Mouse (Mus musculus) natural killer cell, adult 2 months (primary cell): ENCODE results near the gene Adarb2.
"Not testable (repeated sequence)": the region's sequence is repeated elsewhere in the genome, so short reads cannot be mapped to it uniquely, and the experiment has no call there.

Experiments used
- DNase-seq, 2 experiments: peaks; one replicate each; pipeline ENCODE4 v3.0.0; 2022; ENCODE audit warnings: low spot score in 2 of 2

Gene Adarb2

GRCm38 (mm10) chr13:8584257-8585005, 381.8 kb downstream of the Adarb2 start:
- DNase-seq: no peak

GRCm38 (mm10) chr13:8587447-8587846, 384.8 kb downstream of the Adarb2 start:
- DNase-seq: no peak

DNA sequence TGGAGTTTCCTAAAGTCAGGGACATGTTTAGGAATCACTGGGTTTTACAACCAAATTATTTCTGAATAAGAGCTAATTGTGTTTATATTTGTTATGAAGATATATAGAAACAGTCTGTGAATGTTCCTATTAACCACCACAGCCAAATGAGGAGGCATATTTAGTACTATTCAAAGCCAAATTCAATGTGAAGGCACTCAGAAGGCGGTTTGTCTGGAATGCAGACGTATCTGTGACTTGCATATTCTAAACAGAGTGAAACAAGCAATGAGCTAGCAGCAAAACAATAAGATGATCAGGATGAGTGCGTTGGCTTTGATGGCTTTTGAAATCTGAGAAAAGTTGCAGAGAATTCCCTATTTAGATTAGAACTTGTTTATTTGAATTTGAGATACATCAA, 387.8 kb downstream of the Adarb2 start:
- DNase-seq: no peak

DNA sequence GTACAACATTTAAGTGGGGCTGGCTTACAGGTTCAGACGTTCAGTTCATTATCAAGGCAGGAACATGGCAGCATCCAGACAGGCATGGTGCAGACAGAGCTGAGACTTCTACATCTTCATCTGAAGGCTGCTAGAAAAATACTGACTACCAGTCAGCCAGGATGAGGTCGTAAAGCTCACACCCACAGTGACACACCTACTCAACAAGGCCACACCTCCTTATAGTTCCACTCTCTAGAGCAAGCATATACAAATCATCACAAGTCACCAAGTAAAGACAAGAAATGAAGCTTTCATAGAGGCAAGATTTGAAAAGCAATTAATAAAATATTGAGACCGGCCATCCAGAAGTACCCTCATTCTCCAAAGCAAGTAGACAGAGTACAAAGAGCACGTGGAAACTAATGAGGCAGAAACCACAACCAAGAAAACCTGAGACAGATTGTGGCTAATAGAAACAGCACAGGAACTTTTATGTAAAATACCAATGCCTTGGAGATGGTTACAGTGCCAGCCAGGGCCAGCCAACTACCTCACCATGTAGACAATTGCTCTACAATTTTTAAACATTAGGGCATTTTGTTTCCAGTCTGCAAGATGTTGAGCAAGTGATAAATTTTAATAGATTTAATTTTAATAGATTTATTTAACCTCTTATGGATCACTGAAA, 394.4 kb downstream of the Adarb2 start:
- no peak for DNase-seq

GRCm38 (mm10) chr13:8597647-8598017, 395.0 kb downstream of the Adarb2 start:
- DNase-seq: no peak

- DNase-seq: no peak
Observed at GRCm38 (mm10) chr13:8605645-8606044, 403.0 kb downstream of the Adarb2 start.

- no peak for DNase-seq
Observed at GRCm38 (mm10) chr13:8608040-8608439, 405.4 kb downstream of the Adarb2 start.

GRCm38 (mm10) chr13:8608918-8609317, 406.3 kb downstream of the Adarb2 start:
- not testable (repeated sequence) for DNase-seq

DNA sequence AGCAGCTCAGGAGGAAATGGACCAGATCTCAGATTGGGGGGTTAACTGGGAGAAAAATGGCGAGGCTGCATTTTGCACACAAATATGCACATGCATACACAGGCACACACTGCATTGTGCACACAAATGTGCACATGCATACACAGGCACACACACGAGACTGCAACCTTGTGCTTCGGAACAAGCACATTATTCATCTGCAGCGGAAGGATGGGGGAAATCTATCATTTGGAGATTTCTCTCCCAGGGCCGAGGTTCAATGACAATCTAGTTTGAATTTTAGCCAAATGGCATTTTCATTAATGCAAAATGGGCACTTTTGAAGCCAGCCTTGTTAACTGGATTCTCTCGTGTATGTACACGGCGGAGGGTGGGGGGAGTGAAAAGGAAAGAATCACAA, 408.3 kb downstream of the Adarb2 start:
- no peak for DNase-seq

- no peak for DNase-seq
Observed at GRCm38 (mm10) chr13:8612618-8613391, 410.1 kb downstream of the Adarb2 start.

DNA sequence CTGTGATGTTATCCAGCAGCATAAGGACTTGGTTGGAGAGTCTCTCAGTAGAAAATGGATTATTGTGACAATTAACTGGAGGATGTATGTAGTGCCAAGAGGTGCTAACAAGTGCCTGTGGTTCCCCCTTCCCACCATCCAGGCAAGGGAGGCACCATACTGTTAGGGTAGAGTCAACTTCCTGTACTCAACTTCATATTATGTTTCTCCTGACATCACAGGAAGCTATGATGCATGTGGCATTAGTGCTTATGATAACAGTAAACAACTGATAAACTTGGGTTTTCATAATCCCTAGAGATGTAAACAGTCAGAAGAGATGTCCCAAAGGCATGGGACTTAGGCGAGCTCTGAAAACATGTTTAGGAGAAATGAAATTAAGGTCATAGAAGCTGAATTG, 414.0 kb downstream of the Adarb2 start:
- no peak for DNase-seq

DNA sequence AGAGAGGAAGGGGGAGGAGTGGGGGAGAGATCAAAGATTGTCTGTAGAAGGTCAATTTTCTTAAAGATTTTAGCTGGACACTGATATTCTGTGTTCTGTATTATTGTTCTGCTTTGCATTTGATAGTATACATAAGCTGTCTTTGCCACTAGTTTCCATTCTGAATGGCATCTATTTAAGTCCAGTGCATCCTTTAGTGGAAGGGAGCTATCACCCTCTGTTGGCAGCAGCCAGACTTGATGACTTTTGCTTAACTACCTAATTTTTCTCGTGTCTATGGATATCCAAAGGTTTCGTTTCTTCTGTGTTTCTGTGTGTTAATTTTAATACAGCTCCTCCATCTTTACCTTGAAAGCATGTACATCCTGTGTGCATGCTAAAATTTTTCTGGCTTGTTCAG, 419.6 kb downstream of the Adarb2 start:
- DNase-seq: no peak

DNA sequence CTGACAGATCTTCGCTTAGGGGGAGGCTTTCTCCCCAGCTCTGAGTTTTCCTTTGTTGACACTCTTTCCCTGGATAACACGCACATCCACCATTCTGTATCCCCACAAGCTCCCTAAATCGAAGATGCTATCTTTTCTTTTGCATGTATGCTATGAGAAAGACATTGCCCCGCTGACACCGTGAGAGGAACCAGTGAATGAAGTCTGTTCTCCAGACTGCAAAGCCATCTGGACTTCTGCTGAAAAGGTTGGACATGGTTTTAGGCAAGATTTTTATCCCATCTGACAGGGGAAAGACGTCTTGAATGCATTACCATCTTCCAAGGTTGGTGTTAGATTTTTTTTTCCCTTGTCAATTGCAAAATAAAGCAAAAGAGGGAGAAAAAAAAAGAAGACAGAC, 426.9 kb downstream of the Adarb2 start:
- DNase-seq: no peak

GRCm38 (mm10) chr13:8631618-8632017, 429.0 kb downstream of the Adarb2 start:
- no peak for DNase-seq

DNA sequence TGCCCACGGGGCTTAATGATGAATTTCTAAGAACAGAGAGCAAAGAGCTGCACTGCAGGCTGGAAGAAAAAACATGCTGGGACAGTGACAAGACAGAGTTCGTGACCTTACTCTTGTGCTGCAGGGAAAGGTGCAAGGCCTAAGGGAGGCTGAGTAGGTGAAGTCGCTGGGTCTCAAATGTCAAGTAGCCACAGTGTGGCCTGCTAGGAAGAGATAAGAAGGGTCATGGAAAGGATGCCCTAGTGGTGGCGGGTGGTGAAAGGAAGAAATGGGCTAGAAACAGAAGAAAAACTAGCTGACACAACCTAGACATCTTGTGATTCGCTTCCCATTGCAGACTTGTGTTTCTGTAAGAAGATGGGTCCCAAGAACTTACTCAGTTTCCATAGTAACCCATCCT, 429.4 kb downstream of the Adarb2 start:
- no peak for DNase-seq

GRCm38 (mm10) chr13:8633385-8634337, 431.0 kb downstream of the Adarb2 start:
- no peak for DNase-seq

DNA sequence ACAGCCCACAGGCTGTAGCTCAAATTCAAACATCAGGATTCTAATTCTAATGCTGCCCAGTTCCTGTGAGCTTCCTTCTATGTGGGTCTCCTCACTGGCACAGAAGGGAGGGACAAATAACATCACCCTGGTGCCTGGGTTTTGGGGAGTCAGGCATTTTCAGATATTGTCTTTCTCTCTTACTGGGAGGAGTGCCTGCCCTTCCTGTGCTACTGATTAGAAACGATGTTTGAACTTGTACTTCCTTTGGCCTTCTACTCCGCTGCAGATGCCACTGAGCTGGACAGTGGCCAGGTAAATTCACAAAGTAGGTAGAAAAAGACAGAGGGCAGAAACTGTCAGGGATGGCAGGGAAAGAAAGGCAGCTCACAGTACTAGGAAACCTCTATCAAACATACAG, 439.4 kb downstream of the Adarb2 start:
- no peak for DNase-seq

- no peak for DNase-seq
Observed at GRCm38 (mm10) chr13:8643920-8644319, 441.3 kb downstream of the Adarb2 start.

- no peak for DNase-seq
Observed at GRCm38 (mm10) chr13:8644805-8645679, 442.4 kb downstream of the Adarb2 start.

GRCm38 (mm10) chr13:8649261-8649660, 446.6 kb downstream of the Adarb2 start:
- no peak for DNase-seq
